Mouse (Mus musculus) telencephalon, adult 2 months (tissue): ENCODE measurements around the gene Ddx31.

Experiments
- DNase-seq: peaks from one replicate; pipeline ENCODE4 v3.0.0-alpha.2; 2011; ENCODE audit warnings: low read depth, low spot score

Gene Ddx31

GRCm38 (mm10) chr2:28840222-28840951 is at the start of gene Ddx31, which contains the start of gene Gtf3c4:
Ddx31 (plus strand) TSS chr2:28840406.
Gtf3c4 (minus strand) TSS chr2:28840360.
- peak; percentile 92 for DNase-seq

DNA sequence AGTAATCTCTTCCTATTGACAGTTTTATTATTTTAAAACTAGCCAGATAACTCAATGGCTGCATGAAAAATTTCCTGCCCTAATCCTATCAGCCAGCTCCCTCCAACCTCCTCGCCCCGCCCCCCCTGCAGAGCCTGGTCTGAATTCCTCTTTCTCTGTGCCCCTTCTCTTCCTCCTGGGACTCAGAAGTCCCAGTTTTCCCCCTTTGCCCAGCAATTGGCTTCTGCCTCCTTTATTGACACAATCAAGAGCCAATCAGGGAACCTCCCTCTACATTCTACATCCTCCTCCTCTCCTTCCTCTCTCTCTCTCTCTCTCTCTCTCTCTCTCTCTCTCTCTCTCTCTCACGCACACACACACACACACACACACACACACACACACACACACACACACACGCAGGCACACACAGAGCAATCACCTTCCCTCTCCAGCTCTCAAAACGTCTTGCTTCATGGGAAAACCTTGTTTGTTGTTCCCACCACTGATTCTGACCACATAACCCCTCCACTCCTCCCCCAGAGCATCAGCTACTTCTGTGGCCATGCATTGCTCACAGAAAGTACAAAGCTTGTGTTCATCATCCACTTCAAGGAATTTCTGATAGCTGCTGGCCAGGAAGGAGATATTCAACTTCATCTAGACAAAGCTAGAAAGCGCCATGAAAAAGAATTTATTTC is 47.1 kb upstream of the Ddx31 start:
- peak; percentile 64 for DNase-seq

DNA sequence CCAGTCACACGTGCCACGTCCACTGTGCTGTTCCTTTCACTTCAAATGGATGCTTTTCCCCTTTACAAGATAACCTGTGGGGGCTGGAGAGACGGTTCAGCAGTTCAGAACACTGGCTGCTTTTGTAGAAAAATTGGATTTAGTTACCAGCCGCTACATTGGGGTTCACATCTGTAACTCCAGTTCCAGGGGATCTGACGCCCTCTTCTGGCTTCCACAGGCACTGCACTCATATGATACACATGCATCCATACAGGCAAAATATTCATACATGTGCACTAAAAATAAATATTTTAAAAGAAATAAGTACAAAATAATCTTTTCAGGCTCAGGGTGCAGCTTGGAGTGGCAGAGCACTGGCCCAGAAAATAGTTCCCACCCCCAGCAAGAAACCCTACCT is 45.6 kb upstream of the Ddx31 start:
- DNase-seq, result no peak

DNA sequence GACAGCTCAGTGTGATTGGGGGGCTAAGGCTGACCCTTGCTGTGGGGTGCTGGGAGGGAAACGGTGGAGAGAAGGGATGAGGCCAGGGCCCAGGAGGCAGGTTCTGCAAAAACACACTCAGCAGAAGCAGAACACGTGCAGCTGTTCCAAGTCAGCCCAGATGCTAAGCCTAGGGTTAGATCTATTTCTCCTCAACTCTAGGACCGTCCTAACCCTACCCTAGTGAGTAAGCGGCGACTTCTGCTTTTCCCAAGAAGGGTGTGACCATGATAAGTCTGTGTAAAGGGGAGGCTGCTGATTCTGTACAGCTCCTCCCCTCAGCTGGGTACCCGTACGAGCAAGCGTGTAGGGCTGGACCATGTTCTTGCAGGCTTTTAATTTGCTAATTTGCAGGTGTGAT is 43.9 kb upstream of the Ddx31 start:
- no peak for DNase-seq

DNA sequence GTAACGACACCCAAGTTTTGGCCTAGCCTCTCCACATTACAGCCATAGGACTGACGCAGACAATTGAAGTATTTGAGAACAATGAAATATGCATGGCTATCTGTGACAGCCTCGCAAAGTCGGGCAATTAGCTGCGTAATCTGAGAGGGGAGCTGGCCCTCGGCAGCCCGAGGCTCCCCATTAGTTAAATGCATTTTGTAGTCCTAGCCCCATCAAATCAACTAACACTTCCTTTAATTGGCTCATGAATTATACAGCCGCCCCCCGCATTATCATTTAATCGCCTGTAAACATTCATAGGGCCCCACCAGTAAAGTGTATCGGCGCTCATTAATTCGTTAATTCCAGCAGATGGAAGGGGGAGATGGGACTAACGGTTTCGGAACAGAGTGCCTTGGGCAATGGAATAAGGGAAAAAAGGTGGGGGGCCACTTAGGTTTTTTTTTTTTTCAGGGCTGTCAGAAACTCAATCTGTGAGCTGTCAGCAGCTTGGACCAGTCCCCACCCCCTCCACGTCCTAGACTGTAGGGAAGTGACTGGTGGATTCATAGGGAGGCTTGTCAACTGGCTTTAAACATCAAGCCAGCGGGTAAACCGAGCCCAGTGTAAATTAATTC is 42.6 kb upstream of the Ddx31 start:
- no peak for DNase-seq

- DNase-seq, result no peak
Observed at GRCm38 (mm10) chr2:28798390-28798789, 41.8 kb upstream of the Ddx31 start.

DNA sequence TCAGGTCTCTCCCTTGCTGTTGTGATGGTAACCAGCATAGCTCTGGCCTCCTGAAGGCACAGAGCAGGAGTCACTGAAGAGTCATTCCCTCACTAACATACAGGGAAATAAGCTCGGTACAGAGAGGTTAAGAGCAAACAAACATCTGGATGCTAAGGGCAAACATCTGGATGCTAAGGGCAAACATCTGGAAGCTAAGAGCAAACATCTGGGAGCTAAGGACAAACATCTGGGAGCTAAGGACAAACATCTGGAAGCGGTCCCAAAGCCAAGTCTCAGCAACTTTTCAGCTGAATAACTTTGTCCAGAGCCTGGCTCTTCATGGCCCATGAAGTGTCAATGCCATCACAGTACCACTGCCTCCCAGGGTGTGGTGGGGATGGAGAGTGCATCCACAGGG is 40.6 kb upstream of the Ddx31 start:
- DNase-seq, result no peak

DNA sequence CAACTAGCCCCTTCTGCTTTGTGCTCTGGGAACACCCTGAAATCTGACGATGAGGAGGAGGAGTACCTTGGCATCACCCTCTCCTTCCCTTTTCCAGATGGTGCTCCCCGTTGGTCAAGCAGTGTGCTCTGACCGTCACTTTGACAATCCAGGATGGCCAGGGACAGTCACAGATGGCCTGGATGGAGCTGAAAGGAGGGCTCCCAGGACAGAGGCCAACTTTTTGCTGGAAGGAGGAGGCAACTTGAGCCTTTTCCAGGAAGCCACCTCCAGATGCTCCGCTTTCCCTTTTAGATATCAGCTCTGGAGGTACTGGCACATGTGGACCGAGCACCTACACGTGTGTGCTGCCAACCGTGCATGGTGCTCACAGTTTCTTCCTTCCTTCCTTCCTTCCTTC is 36.8 kb upstream of the Ddx31 start:
- no peak for DNase-seq

DNA sequence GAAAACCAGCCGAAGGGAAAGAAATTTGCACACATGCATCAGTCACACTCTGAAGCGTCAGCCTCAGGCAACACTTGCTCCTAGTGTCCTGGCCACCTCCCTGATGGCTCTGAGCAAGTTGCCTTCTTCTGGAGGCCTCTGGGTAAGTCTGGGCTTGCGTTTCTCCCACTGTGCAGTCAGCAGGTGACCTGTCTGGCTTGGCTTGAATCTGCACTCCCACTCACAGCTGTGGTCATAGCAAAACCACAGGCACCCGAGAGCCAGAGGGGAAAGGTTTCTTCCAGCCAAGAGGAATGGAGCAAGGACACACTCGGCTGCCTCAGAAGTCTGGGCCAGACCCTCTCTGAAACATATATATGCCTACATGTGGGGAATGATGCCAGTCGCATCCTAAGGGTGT is 31.4 kb upstream of the Ddx31 start:
- DNase-seq, result no peak

- DNase-seq, result no peak
Observed at GRCm38 (mm10) chr2:28810260-28811013, 29.8 kb upstream of the Ddx31 start.

- DNase-seq, result no peak
Observed at GRCm38 (mm10) chr2:28818866-28819265, 21.3 kb upstream of the Ddx31 start.

- DNase-seq, result no peak
Observed at GRCm38 (mm10) chr2:28829265-28829664, 10.9 kb upstream of the Ddx31 start.

DNA sequence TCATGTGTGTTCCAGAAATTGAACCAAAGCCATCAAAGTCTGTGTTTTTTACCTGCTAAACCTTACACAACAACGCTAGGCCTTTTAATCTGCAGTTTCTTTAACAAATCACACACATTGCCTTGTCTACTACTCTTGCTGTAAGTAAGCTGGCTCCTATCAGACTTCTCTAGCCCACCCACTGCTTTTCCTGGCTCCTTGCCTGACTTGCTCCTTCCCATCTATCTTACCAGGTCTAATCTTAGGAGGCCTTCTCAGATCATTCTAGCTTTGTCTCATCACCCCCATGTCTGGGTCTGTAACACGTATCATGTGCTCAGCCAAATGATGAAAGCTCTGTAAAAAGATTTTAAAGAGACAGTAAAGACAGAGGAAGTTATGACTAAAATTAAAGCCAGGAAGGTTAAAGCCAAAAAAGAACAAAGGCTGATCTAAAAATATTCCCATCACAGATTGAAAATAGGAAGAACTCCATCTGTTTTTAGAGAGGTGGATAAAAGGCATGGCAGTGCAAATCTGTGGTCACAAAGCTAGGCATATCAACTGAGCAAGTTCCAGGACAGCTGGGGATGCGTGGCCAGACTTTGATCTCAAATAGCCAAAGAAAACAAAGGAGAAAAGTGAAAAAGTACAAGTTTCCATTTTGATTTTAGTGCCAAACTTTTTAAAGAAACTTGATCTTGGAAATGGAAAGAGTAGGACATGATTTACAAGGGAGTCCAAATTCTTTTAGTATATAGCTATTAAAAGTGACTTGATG is 3.8 kb upstream of the Ddx31 start:
- peak; percentile 9 for DNase-seq

- no peak for DNase-seq
Observed at GRCm38 (mm10) chr2:28839501-28840221, 545 bp upstream of the Ddx31 start.

- no peak for DNase-seq
Observed at GRCm38 (mm10) chr2:28842042-28842441, 1.8 kb downstream of the Ddx31 start.

- no peak for DNase-seq
Observed at GRCm38 (mm10) chr2:28848879-28849278, 8.7 kb downstream of the Ddx31 start.

- DNase-seq, result no peak
Observed at GRCm38 (mm10) chr2:28852594-28852993, 12.4 kb downstream of the Ddx31 start.

- no peak for DNase-seq
Observed at GRCm38 (mm10) chr2:28855773-28856172, 15.6 kb downstream of the Ddx31 start.

DNA sequence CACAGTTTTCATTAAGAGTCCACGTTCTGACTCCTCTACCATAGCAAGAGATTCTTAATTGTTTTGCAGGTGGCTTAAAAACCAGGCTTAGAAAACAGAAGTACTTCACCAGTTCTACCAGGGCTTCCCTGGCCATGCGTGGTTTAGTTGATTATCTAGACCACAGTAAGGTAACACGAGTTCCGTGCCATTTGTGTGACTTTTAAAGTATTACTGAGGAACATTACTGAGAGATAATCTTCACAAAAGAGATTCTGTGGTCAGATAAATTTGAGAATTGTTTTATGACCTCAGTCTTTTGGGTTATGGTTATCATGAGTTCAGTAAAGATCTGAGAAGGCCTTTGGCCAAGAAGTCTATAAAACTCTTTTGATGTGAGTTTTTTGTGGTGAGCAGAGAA is 19.1 kb downstream of the Ddx31 start:
- DNase-seq, result no peak

- DNase-seq, result no peak
Observed at GRCm38 (mm10) chr2:28860678-28861423, 20.6 kb downstream of the Ddx31 start.
